Mouse (Mus musculus) lung, postnatal 0 days (tissue): ENCODE measurements around the gene Prkab1. TPM values are rescaled to one million over a fixed set of nuclear protein-coding genes. Genes with fewer than 3 reads are reported as not detected.
A peak's percentile ranks its signal among the peaks of the same experiment; 100 is the strongest.

Experiments used
- ATAC-seq: fragments of 200-750 bp; cut with Nextera tagmentation; 2 replicates; pipeline ENCODE4 v1.8.0; 2017; ENCODE audit warnings: moderate library complexity
- DNase-seq: peaks from one replicate; pipeline ENCODE4 v3.0.0-alpha.2; 2016; ENCODE audit warnings: low spot score
- H3K27ac ChIP-seq: fragments of 300-500 bp; sonication (generic); 2 replicates; pipeline ENCODE4 v1.5.1; 2014; ENCODE audit warnings: antibody characterized with exemption, mild to moderate bottlenecking, low read length, mixed read lengths
- H3K27me3 ChIP-seq: fragments of 300-500 bp; sonication (generic); replicated peaks from 2 replicates; pipeline ENCODE4 v1.6.1; 2014; ENCODE audit warnings: low read length, mixed read lengths; ENCODE audit not compliant: insufficient read depth
- H3K36me3 ChIP-seq: fragments of 300-500 bp; sonication (generic); 2 replicates; pipeline ENCODE4 v1.6.1; 2014; ENCODE audit warnings: low read length, mixed read lengths; ENCODE audit not compliant: insufficient read depth
- H3K4me1 ChIP-seq: fragments of 300-500 bp; sonication (generic); 2 replicates; pipeline ENCODE4 v1.6.1; 2014; ENCODE audit warnings: antibody characterized with exemption, low read depth, low read length, mixed read lengths; ENCODE audit not compliant: insufficient read depth
- H3K4me2 ChIP-seq: fragments of 300-500 bp; sonication (generic); replicated peaks from 2 replicates; pipeline ENCODE4 v1.6.1; 2014; ENCODE audit warnings: low read depth, mild to moderate bottlenecking, low read length, moderate library complexity, mixed read lengths
- H3K4me3 ChIP-seq: fragments of 300-500 bp; sonication (generic); 2 replicates; pipeline ENCODE4 v1.5.1; 2014; ENCODE audit warnings: low read depth, low read length
- H3K9ac ChIP-seq: fragments of 300-500 bp; sonication (generic); replicated peaks from 2 replicates; pipeline ENCODE4 v1.6.1; 2014; ENCODE audit warnings: low read depth, mild to moderate bottlenecking
- H3K9me3 ChIP-seq: fragments of 300-500 bp; sonication (generic); 2 replicates; pipeline ENCODE4 v1.6.1; 2016; ENCODE audit warnings: low read length, mixed read lengths
- CTCF ChIP-seq: IDR thresholded peaks from 2 replicates; pipeline ENCODE4 v1.5.1; 2016; ENCODE audit warnings: antibody characterized with exemption, mild to moderate bottlenecking
- EP300 ChIP-seq: IDR thresholded peaks from 2 replicates; pipeline ENCODE4 v1.6.1; 2016; ENCODE audit warnings: antibody characterized with exemption, mild to moderate bottlenecking, control low read depth
- WGBS: fragments of 180-500 bp; shearing (Covaris S2); extraction: QIAGEN DNeasy Blood & Tissue Kit; methylation state at CpG from one replicate; pipeline ENCODE4 v1.1.7; 2014; 5-methylcytosine and 5-hydroxymethylcytosine counted together
- polyA plus RNA-seq: library from polyadenylated mRNA; unstranded; fragments of >200 nt; fragmentation: Nextera tagmentation; extraction: Ambion mirVana; gene quantifications from 2 replicates; pipeline ENCODE4 v1.2.1, GENCODE M21; 2015

The Prkab1 gene
- polyA plus RNA-seq, 1 experiment from 2014 or later = 80.6 TPM

GRCm38 (mm10) chr5:116029071-116029470, 4.8 kb upstream of the Prkab1 start:
- no peaks in the 10 kb centered on the region for H3K27me3 ChIP-seq
- H3K4me1 ChIP-seq = no peaks in the 10 kb centered on the region
- 43% methylated on average over 7 of the region's 7 CpGs for WGBS
- no peak overlapping the region for H3K4me3 ChIP-seq
- DNase-seq (no peak), ATAC-seq (no peak)
- TF ChIP-seq CTCF (no peak), EP300 (no peak)
- no peak overlapping the region for H3K27ac ChIP-seq
- no peaks in the 10 kb centered on the region for H3K36me3 ChIP-seq
- H3K9ac ChIP-seq = no peak overlapping the region
- no peak overlapping the region for H3K4me2 ChIP-seq
- H3K9me3 ChIP-seq = no peaks in the 10 kb centered on the region

- no peak overlapping the region for H3K4me3 ChIP-seq
- H3K9ac ChIP-seq = no peak overlapping the region
- no peaks in the 10 kb centered on the region; the same call in 1 of the 2 replicates for H3K36me3 ChIP-seq
- no peak overlapping the region for H3K4me2 ChIP-seq
- no peak overlapping the region for H3K27ac ChIP-seq
- no peaks in the 10 kb centered on the region for H3K27me3 ChIP-seq
- H3K4me1 ChIP-seq = no peaks in the 10 kb centered on the region; the same call in 1 of the 2 replicates
- no peak for ATAC-seq
- no peak for DNase-seq
- H3K9me3 ChIP-seq = no peaks in the 10 kb centered on the region
- WGBS = 83% methylated on average over 14 of the region's 14 CpGs
- no peak for TF ChIP-seq EP300
- no peak for TF ChIP-seq CTCF
These were observed 2.3 kb upstream of the Prkab1 start for GRCm38 (mm10) chr5:116026561-116026960.

DNA sequence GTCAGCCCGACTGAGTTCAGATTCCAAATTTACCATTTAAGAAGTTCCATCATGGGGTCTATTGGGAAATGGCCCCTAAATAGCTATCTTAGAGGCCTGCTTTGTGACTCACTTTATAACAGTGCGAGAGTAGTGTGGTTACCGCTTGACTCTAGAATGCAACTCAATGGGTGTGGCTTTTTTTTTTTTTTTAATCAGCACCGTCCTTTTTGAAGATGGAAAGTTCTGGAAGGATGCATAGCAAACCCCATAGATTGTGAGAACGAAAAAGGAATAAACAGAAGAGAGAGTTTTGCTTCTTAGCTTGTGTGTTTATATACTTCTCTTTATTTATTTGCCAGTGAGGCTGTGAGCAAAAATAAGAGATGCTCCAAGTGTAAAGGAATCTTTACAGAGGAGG, 1.8 kb upstream of the Prkab1 start:
- H3K4me2 ChIP-seq = no peak overlapping the region
- H3K4me3 ChIP-seq = no peak overlapping the region
- H3K4me1 ChIP-seq = no peaks in the 10 kb centered on the region; the same call in 1 of the 2 replicates
- no peaks in the 10 kb centered on the region for H3K9me3 ChIP-seq
- DNase-seq (no peak), ATAC-seq (no peak)
- H3K36me3 ChIP-seq = peaks cover 4% of the 10 kb centered on the region; the same call in 1 of the 2 replicates
- no peak overlapping the region for H3K9ac ChIP-seq
- no peaks in the 10 kb centered on the region for H3K27me3 ChIP-seq
- 86% methylated on average over 5 of the region's 5 CpGs for WGBS
- no peak overlapping the region for H3K27ac ChIP-seq
- TF ChIP-seq EP300 (no peak), CTCF (no peak)

DNA sequence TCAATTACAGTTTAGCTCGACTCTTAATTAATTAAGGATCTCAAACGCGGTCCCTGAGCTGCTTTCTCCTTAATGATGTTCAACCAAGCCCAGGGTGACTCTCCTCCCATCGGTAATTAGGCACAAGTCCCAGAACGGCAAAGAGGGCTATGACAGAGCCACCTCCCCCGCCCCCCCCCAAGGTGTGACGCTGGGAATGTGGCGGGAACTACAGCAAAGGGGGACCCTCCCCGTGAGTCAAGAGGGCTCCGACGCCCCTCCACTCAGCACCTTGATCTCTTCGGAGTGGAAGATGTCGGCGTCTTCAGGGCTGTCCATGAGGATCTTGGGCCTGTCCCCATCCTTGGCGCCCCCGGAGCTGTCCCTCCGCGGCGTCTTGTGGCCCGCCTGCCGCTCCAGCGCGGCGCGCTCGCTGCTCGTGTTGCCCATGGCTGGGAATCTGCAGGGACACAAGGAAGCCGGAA, 455 bp downstream of the Prkab1 start:
- Histone ChIP-seq H3K4me2 (peak overlapping the region; percentile 73), H3K27ac (peak overlapping the region; percentile 90), H3K27me3 (no peaks in the 10 kb centered on the region), H3K9ac (peak overlapping the region; percentile 79), H3K4me3 (peak overlapping the region; percentile 76), H3K4me1 (no peaks in the 10 kb centered on the region; the same call in 1 of the 2 replicates), H3K36me3 (peaks cover 24% of the 10 kb centered on the region), H3K9me3 (no peaks in the 10 kb centered on the region)
- ATAC-seq = peak; percentile 47
- under 1% methylated on average over 28 of the region's 28 CpGs for WGBS
- TF ChIP-seq CTCF (no peak), EP300 (no peak)
- peak; percentile 49 for DNase-seq

GRCm38 (mm10) chr5:116023251-116023661, 1.1 kb downstream of the Prkab1 start:
- H3K4me2 ChIP-seq = peak overlapping the region; percentile 73
- peaks cover 26% of the 10 kb centered on the region for H3K36me3 ChIP-seq
- H3K4me3 ChIP-seq = peak overlapping the region; percentile 76
- no peaks in the 10 kb centered on the region for H3K27me3 ChIP-seq
- H3K27ac ChIP-seq = peak overlapping the region; percentile 90
- DNase-seq = peak; percentile 40
- no peaks in the 10 kb centered on the region; the same call in 1 of the 2 replicates for H3K4me1 ChIP-seq
- no peak for ATAC-seq
- 14% methylated on average over 8 of the region's 8 CpGs for whole genome bisulfite sequencing
- H3K9ac ChIP-seq = peak overlapping the region; percentile 79
- no peaks in the 10 kb centered on the region for H3K9me3 ChIP-seq
- no peak for TF ChIP-seq EP300
- TF ChIP-seq CTCF = no peak

- H3K9ac ChIP-seq = no peak overlapping the region; the same call in 1 of the 2 replicates
- H3K27ac ChIP-seq = peak overlapping the region; percentile 90
- no peaks in the 10 kb centered on the region; the same call in 1 of the 2 replicates for H3K4me1 ChIP-seq
- DNase-seq (peak; percentile 63), ATAC-seq (no peak)
- no peaks in the 10 kb centered on the region for H3K27me3 ChIP-seq
- H3K4me2 ChIP-seq = peak overlapping the region; percentile 73
- no peaks in the 10 kb centered on the region for H3K9me3 ChIP-seq
- peak overlapping the region; percentile 76 for H3K4me3 ChIP-seq
- WGBS = 33% methylated on average over 7 of the region's 7 CpGs
- H3K36me3 ChIP-seq = peaks cover 32% of the 10 kb centered on the region
- TF ChIP-seq CTCF = no peak
- TF ChIP-seq EP300 = no peak
These were observed 1.6 kb downstream of the Prkab1 start for GRCm38 (mm10) chr5:116022658-116023200.
